24 mouse cellular contexts compared by ENCODE assay signal in the genomic region with DNA sequence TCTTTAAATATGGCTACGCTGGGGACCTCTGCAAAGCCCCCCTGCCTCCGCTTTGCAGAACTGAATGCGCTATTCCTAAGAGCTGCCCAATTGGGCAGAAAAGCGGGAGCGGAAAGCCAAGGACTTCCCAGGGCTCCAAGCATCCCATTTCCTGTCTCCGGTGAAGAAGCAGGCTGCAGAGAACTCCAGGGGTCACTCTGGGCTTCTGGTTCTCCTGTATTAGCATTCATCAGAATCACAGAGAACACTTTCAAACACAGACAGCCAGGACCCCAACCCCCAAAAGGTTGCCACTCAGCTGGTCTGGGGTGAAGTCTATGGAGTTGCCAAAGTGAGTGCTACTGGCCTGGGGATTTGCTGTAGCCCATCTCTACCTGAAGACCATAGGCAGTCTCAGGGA. TPM values are rescaled to one million over a fixed set of nuclear protein-coding genes. Genes with fewer than 3 reads are reported as not detected.
DNase-seq lines count a peak whose midpoint lies in the region; ATAC-seq and TF ChIP-seq lines count a peak whose summit lies in the region.
"Had no signal": no experiment of that assay in that cellular context is flagged by ENCODE, and none has a peak within 500 bp of the region (broad histone marks: within the 10 kb centered on the region; RNA-seq: fewer than 3 reads in every experiment).

No protein-coding gene starts in this region.

- no peak for TF ChIP-seq CTCF in E14TG2a.4 (conservative IDR thresholded peaks at IDR 0.05; ENCODE audit: low read length)
- no peak for TF ChIP-seq CTCF in hindbrain, postnatal 0 days (IDR thresholded peaks at IDR 0.05; ENCODE audit: low read depth)

- H3K27me3 ChIP-seq in hindbrain, embryonic 14.5 days (ENCODE audit: control insufficient read depth, insufficient read depth, low read length), result peaks cover 32% of the 10 kb centered on the region
- H3K27me3 ChIP-seq in hindbrain, embryonic 10.5 days (ENCODE audit: insufficient read depth, poor library complexity, severe bottlenecking), result peaks cover 70% of the 10 kb centered on the region
- H3K27me3 ChIP-seq in E14TG2a.4 (ENCODE audit: insufficient read depth, low read length), result peaks cover 4% of the 10 kb centered on the region
- H3K27me3 ChIP-seq in hindbrain, postnatal 0 days (ENCODE audit: insufficient read depth, low read length), result peaks cover 3% of the 10 kb centered on the region; the same call in 1 of the 2 replicates

- no peak overlapping the region for H3K4me3 ChIP-seq in hindbrain, embryonic 14.5 days (replicated peaks; ENCODE audit: low read length)
- H3K4me3 ChIP-seq in hindbrain, embryonic 10.5 days, result no peak overlapping the region
- H3K4me3 ChIP-seq in E14TG2a.4 (replicated peaks; ENCODE audit: low read length), result peak overlapping the region; percentile 33
- no peak overlapping the region for H3K4me3 ChIP-seq in ES-E14 (ENCODE audit: insufficient read depth in 1 of 2, low read depth in 1 of 2, low read length in 2 of 2, poor library complexity in 1 of 2, severe bottlenecking in 1 of 2)
- no peak overlapping the region for H3K4me3 ChIP-seq in hindbrain, postnatal 0 days (ENCODE audit: low read length)
- H3K4me3 ChIP-seq: embryonic facial prominence, embryonic 15.5 days; heart, embryonic 10.5 days; limb, embryonic 13.5 days; liver, embryonic 13.5 days had no signal

- H3K27ac ChIP-seq in hindbrain, embryonic 14.5 days, result no peak overlapping the region
- H3K27ac ChIP-seq in hindbrain, embryonic 10.5 days, result no peak overlapping the region
- peak overlapping the region; percentile 52; the same call in 1 of the 2 replicates for H3K27ac ChIP-seq in ES-E14 (ENCODE audit: insufficient read depth, low read depth, low read length, poor library complexity, severe bottlenecking)
- H3K27ac ChIP-seq in hindbrain, postnatal 0 days, result no peak overlapping the region
- H3K27ac ChIP-seq: embryonic facial prominence, embryonic 15.5 days; heart, embryonic 10.5 days; limb, embryonic 13.5 days; liver, embryonic 13.5 days had no signal

- peak overlapping the region; percentile 24 for H3K4me2 ChIP-seq in hindbrain, embryonic 14.5 days (replicated peaks)
- peak overlapping the region; percentile 9; the same call in 1 of the 2 replicates for H3K4me2 ChIP-seq in hindbrain, postnatal 0 days (ENCODE audit: low read depth, low read length)
- H3K4me2 ChIP-seq: embryonic facial prominence, embryonic 15.5 days; limb, embryonic 13.5 days; liver, embryonic 13.5 days had no signal

- DNase-seq in hindbrain, embryonic 14.5 days (ENCODE audit: low spot score), result no peak
- DNase-seq in hindbrain, embryonic 10.5 days (ENCODE audit: low spot score), result no peak
- DNase-seq in ES-E14 (ENCODE audit: low read depth, low spot score) (no peak), liver (no peak)
- DNase-seq in hindbrain, postnatal 0 days (ENCODE audit: low spot score), result no peak
- DNase-seq in cerebellum, adult 18-20 months, result no peak
- DNase-seq: adrenal gland, postnatal 25 days; B cell, adult 2 months; cerebellum, adult 9-10 months; gastrocnemius, postnatal 10 days; kidney, postnatal 25 days; liver, embryonic 13.5 days; lung, adult 2 months; thymus, adult 18-20 months had no signal

- 10% methylated on average over 6 of the region's 6 CpGs for WGBS in hindbrain, embryonic 14.5 days
- WGBS in hindbrain, embryonic 10.5 days, result 5% methylated on average over 6 of the region's 6 CpGs
- 8% methylated on average over 6 of the region's 6 CpGs for WGBS in hindbrain, postnatal 0 days

- ATAC-seq in hindbrain, embryonic 14.5 days (ENCODE audit: low FRiP score), result no peak
- ATAC-seq in hindbrain, postnatal 0 days, result no peak
- ATAC-seq: intestine, embryonic 16.5 days had no signal

- peaks cover 43% of the 10 kb centered on the region for H3K4me1 ChIP-seq in hindbrain, embryonic 14.5 days (replicated peaks; ENCODE audit: control insufficient read depth, insufficient read depth, low read length)
- H3K4me1 ChIP-seq in hindbrain, embryonic 10.5 days (replicated peaks), result peaks cover 55% of the 10 kb centered on the region
- H3K4me1 ChIP-seq in E14TG2a.4 (replicated peaks; ENCODE audit: low read depth, low read length) (peaks cover 91% of the 10 kb centered on the region), ES-E14 (ENCODE audit: control insufficient read depth in 2 of 2, insufficient read depth in 2 of 2, low read length in 2 of 2, poor library complexity in 1 of 2) (peaks cover 11 to 40% of the 10 kb centered on the region in 2 experiments; a peak in 3 of 4 replicates)
- H3K4me1 ChIP-seq in hindbrain, postnatal 0 days (ENCODE audit: insufficient read depth, low read length), result peaks cover 16% of the 10 kb centered on the region
- H3K4me1 ChIP-seq: embryonic facial prominence, embryonic 15.5 days; heart, embryonic 10.5 days; limb, embryonic 13.5 days; liver, embryonic 13.5 days had no signal

- 0 out of 2 replicates have a peak overlapping the region, but pooled peaks have one; percentile 40 for H3K9ac ChIP-seq in hindbrain, embryonic 14.5 days
- H3K9ac ChIP-seq in ES-E14 (ENCODE audit: insufficient read depth, low read depth, low read length, poor library complexity, severe bottlenecking), result 0 out of 2 replicates have a peak overlapping the region, but pooled peaks have one; percentile 15
- H3K9ac ChIP-seq in hindbrain, postnatal 0 days (replicated peaks; ENCODE audit: low read length), result no peak overlapping the region
- H3K9ac ChIP-seq: embryonic facial prominence, embryonic 15.5 days; limb, embryonic 13.5 days; liver, embryonic 13.5 days had no signal

- in situ Hi-C loops in ES-E14 (cut with MboI; ENCODE audit: low sequenced_read_pairs in 2 of 2, unreplicated experiment in 2 of 2), result no loop called here

- no peaks in the 10 kb centered on the region for H3K9me3 ChIP-seq in hindbrain, embryonic 14.5 days (ENCODE audit: control insufficient read depth, low read length)
- H3K9me3 ChIP-seq in hindbrain, embryonic 10.5 days, result no peaks in the 10 kb centered on the region
- H3K9me3 ChIP-seq in E14TG2a.4 (ENCODE audit: low read length) (no peaks in the 10 kb centered on the region), ES-E14 (ENCODE audit: control insufficient read depth, insufficient read depth, low read depth, low read length) (no peaks in the 10 kb centered on the region)
- no peaks in the 10 kb centered on the region for H3K9me3 ChIP-seq in hindbrain, postnatal 0 days (ENCODE audit: low read length)
- H3K9me3 ChIP-seq: embryonic facial prominence, embryonic 15.5 days; heart, embryonic 10.5 days; limb, embryonic 13.5 days; liver, embryonic 13.5 days had no signal

- no peaks in the 10 kb centered on the region for H3K36me3 ChIP-seq in hindbrain, embryonic 14.5 days (replicated peaks; ENCODE audit: control insufficient read depth, insufficient read depth)
- H3K36me3 ChIP-seq in hindbrain, embryonic 10.5 days, result no peaks in the 10 kb centered on the region
- no peaks in the 10 kb centered on the region for H3K36me3 ChIP-seq in E14TG2a.4 (ENCODE audit: insufficient read depth, low read length)
- peaks cover 2% of the 10 kb centered on the region; the same call in 1 of the 2 replicates for H3K36me3 ChIP-seq in ES-E14 (ENCODE audit: control insufficient read depth, insufficient read depth, low read length, poor library complexity, severe bottlenecking)
- no peaks in the 10 kb centered on the region for H3K36me3 ChIP-seq in hindbrain, postnatal 0 days (ENCODE audit: insufficient read depth, low read length)
- H3K36me3 ChIP-seq: embryonic facial prominence, embryonic 15.5 days; heart, embryonic 10.5 days; limb, embryonic 13.5 days; liver, embryonic 13.5 days had no signal

TF ChIP-seq in ES-E14, 5 proteins besides CTCF, POLR2A, EP300 and RAD21:
- TF ChIP-seq ZNF384 (IDR thresholded peaks at IDR 0.05; ENCODE audit: low read depth, low read length), result no peak
- no peak for TF ChIP-seq MAFK (IDR thresholded peaks at IDR 0.05; ENCODE audit: insufficient read depth, low read depth, low read length)
- TF ChIP-seq CHD2 (IDR thresholded peaks at IDR 0.05; ENCODE audit: low read depth, low read length), result no peak
- no peak for TF ChIP-seq ZC3H11A (IDR thresholded peaks at IDR 0.05; ENCODE audit: borderline replicate concordance, low read depth, low read length)
- no peak for TF ChIP-seq HCFC1 (IDR thresholded peaks at IDR 0.05; ENCODE audit: borderline replicate concordance, insufficient read depth, low read length)
TF ChIP-seq in ES-E14: peak in this region for 0.

RNA-seq across cellular contexts. Expression of gene Grik3, which starts 8.4 kb away (rescaled TPM):
- 5.9 and 6.0 TPM in 2 replicates for polyA plus RNA-seq in hindbrain, embryonic 14.5 days (2014; fragmentation: Nextera tagmentation; extraction: Ambion mirVana)
- polyA plus RNA-seq in hindbrain, embryonic 10.5 days (2016; fragmentation: Nextera tagmentation; extraction: Ambion mirVana), result 0.80 and 1.1 TPM in 2 replicates
- total RNA-seq in ES-E14 (2012; rRNA removed), result 9.8 and 13.6 TPM in 2 replicates
- total RNA-seq in hindbrain, postnatal 0 days (2014; rRNA removed), result 30.1 and 32.0 TPM in 2 replicates
- polyA plus RNA-seq in hindbrain, postnatal 0 days (2015; fragmentation: Nextera tagmentation; extraction: Ambion mirVana), result 4.2 TPM in 2 replicates
- total RNA-seq: CH12.LX; granulocyte monocyte progenitor cell, adult 5-6 weeks; hematopoietic stem cell, adult 5-6 weeks; megakaryocyte, adult 5-6 weeks; monocyte, adult 5-6 weeks had no signal
